Mouse (Mus musculus) forebrain, embryonic 12.5 days (tissue): ENCODE results near the gene Tenm2. TPM values are rescaled to one million over a fixed set of nuclear protein-coding genes. Genes with fewer than 3 reads are reported as not detected.
A peak's percentile ranks its signal among the peaks of the same experiment; 100 is the strongest.

Experiments
- ATAC-seq: fragments of 200-750 bp; cut with Nextera tagmentation; 2 replicates; pipeline ENCODE4 v1.8.0; 2017; ENCODE audit warnings: moderate TSS enrichment; ENCODE audit not compliant: low FRiP score
- H3K27ac ChIP-seq: fragments of 300-500 bp; sonication (generic); 2 replicates; pipeline ENCODE4 v1.5.1; 2016; ENCODE audit warnings: mild to moderate bottlenecking
- H3K27me3 ChIP-seq: fragments of 300-500 bp; sonication (generic); 2 replicates; pipeline ENCODE4 v1.6.1; 2016; ENCODE audit warnings: mild to moderate bottlenecking
- H3K36me3 ChIP-seq: fragments of 300-500 bp; sonication (generic); replicated peaks from 2 replicates; pipeline ENCODE4 v1.6.1; 2016; ENCODE audit warnings: mild to moderate bottlenecking
- H3K4me1 ChIP-seq: fragments of 300-500 bp; sonication (generic); 2 replicates; pipeline ENCODE4 v1.6.1; 2016
- H3K4me2 ChIP-seq: fragments of 300-500 bp; sonication (generic); 2 replicates; pipeline ENCODE4 v1.6.1; 2016; ENCODE audit warnings: mild to moderate bottlenecking, moderate library complexity
- H3K4me3 ChIP-seq: fragments of 300-500 bp; sonication (generic); replicated peaks from 2 replicates; pipeline ENCODE4 v1.5.1; 2016; ENCODE audit warnings: mild to moderate bottlenecking
- H3K9ac ChIP-seq: fragments of 300-500 bp; sonication (generic); 2 replicates; pipeline ENCODE4 v1.6.1; 2016; ENCODE audit warnings: mild to moderate bottlenecking
- H3K9me3 ChIP-seq: fragments of 300-500 bp; sonication (generic); 2 replicates; pipeline ENCODE4 v1.6.1; 2016
- WGBS: fragments of 180-500 bp; shearing (Covaris S2); methylation state at CpG from one replicate; pipeline ENCODE4 v1.1.7; 2016; 5-methylcytosine and 5-hydroxymethylcytosine counted together
- polyA plus RNA-seq: library from polyadenylated mRNA; unstranded; fragments of >200 nt; fragmentation: Nextera tagmentation; extraction: Ambion mirVana; gene quantifications from 2 replicates; pipeline ENCODE4 v1.2.1, GENCODE M21; 2016

The Tenm2 gene
- polyA plus RNA-seq, 1 experiment from 2014 or later = 10.9 TPM

DNA sequence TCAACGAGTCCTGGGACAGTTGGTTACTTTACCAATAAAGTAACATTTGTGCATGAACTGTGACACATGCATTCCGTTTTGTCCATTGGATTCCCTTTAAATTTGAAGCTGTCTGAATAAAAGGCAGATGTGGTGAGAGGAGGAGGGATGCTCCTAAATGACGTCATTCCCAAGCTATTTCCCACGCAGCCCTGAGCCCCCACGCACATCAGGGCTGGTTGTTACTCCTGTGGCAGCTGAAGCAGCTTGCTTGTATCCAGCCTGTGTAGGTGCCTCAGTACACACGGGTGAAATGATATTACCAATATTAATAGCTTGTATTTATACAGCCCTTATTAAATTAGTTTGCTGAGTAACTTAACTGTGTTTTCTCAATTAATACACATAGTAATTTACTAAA lies 884.0 kb downstream of the Tenm2 start:
- no peaks in the 10 kb centered on the region for H3K9me3 ChIP-seq
- no peaks in the 10 kb centered on the region for H3K27me3 ChIP-seq
- no peak overlapping the region for H3K27ac ChIP-seq
- no peak overlapping the region for H3K4me2 ChIP-seq
- peaks cover 7% of the 10 kb centered on the region for H3K4me1 ChIP-seq
- WGBS = 60% methylated on average over 6 of the region's 6 CpGs
- no peak overlapping the region for H3K4me3 ChIP-seq
- no peak overlapping the region for H3K9ac ChIP-seq
- ATAC-seq = no peak
- no peaks in the 10 kb centered on the region for H3K36me3 ChIP-seq

DNA sequence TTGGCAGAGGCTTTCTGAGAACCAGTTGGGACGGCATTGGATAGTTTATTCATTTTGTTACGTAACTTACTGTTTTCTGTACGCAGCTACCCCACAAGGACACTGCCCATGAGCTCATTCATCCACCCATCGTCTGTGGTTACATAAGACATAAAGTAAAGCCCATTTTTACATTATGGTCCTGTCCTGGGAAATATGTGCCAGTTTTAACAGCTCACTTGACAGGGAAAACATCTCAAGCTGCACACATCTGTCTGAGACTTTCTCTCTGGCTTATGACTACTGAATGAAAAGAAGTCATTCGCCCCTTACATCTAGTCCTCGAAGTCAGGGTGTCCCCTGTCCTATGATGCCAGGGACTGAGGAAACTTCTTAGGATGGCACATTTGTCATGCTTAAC lies 884.4 kb downstream of the Tenm2 start:
- Histone ChIP-seq H3K27me3 (no peaks in the 10 kb centered on the region), H3K9ac (no peak overlapping the region), H3K36me3 (no peaks in the 10 kb centered on the region), H3K9me3 (no peaks in the 10 kb centered on the region), H3K4me2 (no peak overlapping the region), H3K27ac (no peak overlapping the region), H3K4me1 (peaks cover 7% of the 10 kb centered on the region), H3K4me3 (no peak overlapping the region)
- WGBS = 87% methylated on average over 6 of the region's 6 CpGs
- ATAC-seq = no peak

- no peaks in the 10 kb centered on the region for H3K27me3 ChIP-seq
- H3K27ac ChIP-seq = no peak overlapping the region
- peaks cover 7% of the 10 kb centered on the region for H3K4me1 ChIP-seq
- H3K4me3 ChIP-seq = no peak overlapping the region
- no peak overlapping the region for H3K4me2 ChIP-seq
- peak; percentile 30; the same call in 1 of the 2 replicates for ATAC-seq
- no peak overlapping the region for H3K9ac ChIP-seq
- H3K9me3 ChIP-seq = no peaks in the 10 kb centered on the region
- 53% methylated on average over 1 of the region's 1 CpGs for WGBS
- H3K36me3 ChIP-seq = no peaks in the 10 kb centered on the region
These were observed 885.5 kb downstream of the Tenm2 start for GRCm38 (mm10) chr11:36350264-36350663.

- no peak overlapping the region for H3K4me3 ChIP-seq
- H3K9me3 ChIP-seq = no peaks in the 10 kb centered on the region
- H3K4me2 ChIP-seq = peak overlapping the region; percentile 2; the same call in 1 of the 2 replicates
- H3K27me3 ChIP-seq = no peaks in the 10 kb centered on the region
- peak; percentile 72; the same call in 1 of the 2 replicates for ATAC-seq
- H3K27ac ChIP-seq = peak overlapping the region; percentile 50; the same call in 1 of the 2 replicates
- H3K4me1 ChIP-seq = peaks cover 7% of the 10 kb centered on the region
- no peak overlapping the region for H3K9ac ChIP-seq
- 11% methylated on average over 2 of the region's 2 CpGs for WGBS
- no peaks in the 10 kb centered on the region for H3K36me3 ChIP-seq
These were observed 885.9 kb downstream of the Tenm2 start for GRCm38 (mm10) chr11:36349856-36350255.

DNA sequence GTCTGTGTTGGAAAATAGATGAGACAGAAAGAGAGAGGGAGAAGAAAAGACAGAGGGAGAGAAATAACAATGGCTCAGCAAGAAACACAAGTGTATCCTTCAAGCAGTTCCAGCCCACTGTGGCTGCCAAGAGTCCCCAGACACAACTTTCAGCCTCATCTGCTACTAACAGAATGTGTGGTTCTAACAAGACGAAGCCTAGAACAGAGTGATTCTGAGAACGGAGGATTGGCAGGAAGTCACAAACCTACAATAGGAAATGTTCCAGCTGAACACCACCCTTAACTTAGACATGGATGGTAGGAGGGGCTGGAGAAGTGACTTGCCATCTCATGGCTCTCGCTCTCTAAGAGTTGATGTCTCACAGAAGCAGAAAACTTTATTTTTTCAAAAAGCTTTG lies 894.0 kb downstream of the Tenm2 start:
- 93% methylated on average over 3 of the region's 3 CpGs for WGBS
- Histone ChIP-seq H3K9ac (no peak overlapping the region), H3K36me3 (no peaks in the 10 kb centered on the region), H3K4me2 (no peak overlapping the region), H3K9me3 (no peaks in the 10 kb centered on the region), H3K4me1 (no peaks in the 10 kb centered on the region), H3K27me3 (no peaks in the 10 kb centered on the region), H3K4me3 (no peak overlapping the region), H3K27ac (no peak overlapping the region)
- no peak for ATAC-seq

DNA sequence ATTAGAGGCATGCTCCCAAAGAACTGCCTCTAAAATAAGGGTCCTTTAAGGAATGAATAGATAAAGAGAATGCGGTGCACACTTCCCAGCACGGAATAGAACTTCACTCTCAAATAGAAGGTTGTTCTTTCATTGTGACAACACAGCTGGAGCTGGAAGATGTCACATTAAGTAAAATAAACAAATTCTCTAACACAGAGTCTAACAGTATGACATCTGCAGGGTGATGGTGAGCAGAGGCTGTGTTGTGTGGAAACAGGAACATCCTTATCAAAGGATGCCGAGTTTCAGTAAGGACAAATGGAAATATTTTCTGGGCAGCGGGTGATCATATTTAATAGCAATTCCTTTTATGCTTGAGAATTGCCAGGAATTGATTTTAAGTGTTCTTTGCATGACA lies 897.3 kb downstream of the Tenm2 start:
- no peak for ATAC-seq
- Histone ChIP-seq H3K4me2 (no peak overlapping the region), H3K36me3 (no peaks in the 10 kb centered on the region), H3K27me3 (no peaks in the 10 kb centered on the region), H3K9ac (no peak overlapping the region), H3K27ac (no peak overlapping the region), H3K4me3 (no peak overlapping the region), H3K4me1 (peaks cover 17% of the 10 kb centered on the region), H3K9me3 (no peaks in the 10 kb centered on the region)
- 83% methylated on average over 4 of the region's 4 CpGs for WGBS

DNA sequence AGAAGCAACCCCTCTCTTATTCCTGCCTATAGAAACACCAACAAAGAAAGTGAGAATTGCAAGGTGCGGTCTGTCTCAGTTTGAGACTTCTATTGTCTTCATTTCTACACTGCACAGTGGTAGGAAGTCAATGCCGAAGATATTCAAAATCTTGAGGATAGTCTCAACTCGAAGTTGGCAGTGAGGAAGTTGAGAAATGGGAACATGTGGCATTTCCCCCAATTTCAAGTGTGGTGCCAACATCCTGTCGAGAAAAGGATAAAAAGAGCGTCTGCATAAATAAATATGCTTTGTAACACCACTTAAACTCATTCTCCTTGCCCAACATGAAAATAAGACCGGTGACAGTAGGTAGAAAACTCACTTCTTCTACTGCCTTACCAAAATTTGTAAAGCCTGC lies 898.7 kb downstream of the Tenm2 start:
- H3K4me1 ChIP-seq = peaks cover 21% of the 10 kb centered on the region
- no peak overlapping the region for H3K4me3 ChIP-seq
- no peak overlapping the region for H3K9ac ChIP-seq
- no peak for ATAC-seq
- no peak overlapping the region for H3K27ac ChIP-seq
- no peaks in the 10 kb centered on the region for H3K36me3 ChIP-seq
- H3K9me3 ChIP-seq = no peaks in the 10 kb centered on the region
- 92% methylated on average over 6 of the region's 6 CpGs for WGBS
- no peak overlapping the region for H3K4me2 ChIP-seq
- no peaks in the 10 kb centered on the region for H3K27me3 ChIP-seq

GRCm38 (mm10) chr11:36335147-36335546 lies 900.6 kb downstream of the Tenm2 start:
- Histone ChIP-seq H3K9ac (no peak overlapping the region), H3K27me3 (no peaks in the 10 kb centered on the region), H3K4me2 (no peak overlapping the region), H3K4me3 (no peak overlapping the region), H3K4me1 (peaks cover 35% of the 10 kb centered on the region), H3K9me3 (no peaks in the 10 kb centered on the region), H3K36me3 (no peaks in the 10 kb centered on the region), H3K27ac (no peak overlapping the region)
- WGBS = 24% methylated on average over 5 of the region's 5 CpGs
- no peak for ATAC-seq

DNA sequence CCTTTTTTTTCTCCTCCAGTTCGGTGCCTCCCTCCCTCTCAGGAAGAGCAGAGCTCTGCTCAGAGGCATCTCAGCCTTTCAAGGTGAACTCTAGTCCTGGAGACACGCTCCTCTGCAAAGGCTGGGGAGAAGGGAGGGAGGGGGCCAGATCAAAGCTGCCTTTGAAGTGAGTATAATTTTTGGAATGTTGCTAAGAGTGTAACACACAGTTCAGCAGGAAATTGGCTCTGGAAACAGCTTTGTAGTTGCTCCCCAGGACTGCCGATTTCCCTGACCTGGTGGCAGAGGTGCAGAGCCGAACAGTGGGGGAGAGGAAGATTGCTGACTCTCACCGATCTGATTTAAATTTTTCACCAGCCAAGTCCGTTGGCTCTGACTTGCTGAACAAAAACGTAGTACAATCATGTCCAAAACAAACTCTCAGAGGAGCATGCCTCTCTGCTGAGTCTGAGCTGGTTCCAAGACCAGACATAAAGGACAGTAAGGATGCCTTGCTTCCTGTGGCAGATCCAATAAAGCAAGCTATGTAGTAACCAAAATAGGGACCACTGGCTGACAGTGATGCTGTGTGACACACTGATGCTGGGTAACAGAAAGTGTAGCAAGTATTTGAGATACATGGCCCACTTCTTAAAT lies 901.5 kb downstream of the Tenm2 start:
- no peak overlapping the region for H3K4me2 ChIP-seq
- no peak for ATAC-seq
- H3K4me3 ChIP-seq = no peak overlapping the region
- peaks cover 35% of the 10 kb centered on the region for H3K4me1 ChIP-seq
- H3K9ac ChIP-seq = no peak overlapping the region
- no peaks in the 10 kb centered on the region for H3K36me3 ChIP-seq
- no peaks in the 10 kb centered on the region for H3K27me3 ChIP-seq
- H3K9me3 ChIP-seq = no peaks in the 10 kb centered on the region
- H3K27ac ChIP-seq = 0 out of 2 replicates have a peak overlapping the region, but pooled peaks have one; percentile 36
- 7% methylated on average over 7 of the region's 7 CpGs for WGBS

- Histone ChIP-seq H3K4me1 (peaks cover 35% of the 10 kb centered on the region), H3K9me3 (no peaks in the 10 kb centered on the region), H3K4me2 (no peak overlapping the region), H3K36me3 (no peaks in the 10 kb centered on the region), H3K27ac (no peak overlapping the region), H3K9ac (no peak overlapping the region), H3K27me3 (no peaks in the 10 kb centered on the region), H3K4me3 (no peak overlapping the region)
- peak; percentile 75 for ATAC-seq
- 66% methylated on average over 12 of the region's 12 CpGs for WGBS
These were observed 903.5 kb downstream of the Tenm2 start for GRCm38 (mm10) chr11:36332222-36332621.

GRCm38 (mm10) chr11:36331408-36332178 lies 904.2 kb downstream of the Tenm2 start:
- Histone ChIP-seq H3K27me3 (no peaks in the 10 kb centered on the region), H3K9ac (no peak overlapping the region), H3K9me3 (no peaks in the 10 kb centered on the region), H3K36me3 (no peaks in the 10 kb centered on the region), H3K4me1 (peaks cover 35% of the 10 kb centered on the region), H3K4me3 (no peak overlapping the region), H3K4me2 (no peak overlapping the region), H3K27ac (no peak overlapping the region)
- no peak for ATAC-seq
- WGBS = 62% methylated on average over 13 of the region's 13 CpGs

- WGBS = 87% methylated on average over 5 of the region's 5 CpGs
- Histone ChIP-seq H3K9me3 (no peaks in the 10 kb centered on the region), H3K4me2 (no peak overlapping the region), H3K4me1 (peaks cover 21% of the 10 kb centered on the region), H3K9ac (no peak overlapping the region), H3K36me3 (no peaks in the 10 kb centered on the region), H3K4me3 (no peak overlapping the region), H3K27ac (no peak overlapping the region), H3K27me3 (no peaks in the 10 kb centered on the region)
- ATAC-seq = no peak
These were observed 908.5 kb downstream of the Tenm2 start for GRCm38 (mm10) chr11:36327243-36327642.

DNA sequence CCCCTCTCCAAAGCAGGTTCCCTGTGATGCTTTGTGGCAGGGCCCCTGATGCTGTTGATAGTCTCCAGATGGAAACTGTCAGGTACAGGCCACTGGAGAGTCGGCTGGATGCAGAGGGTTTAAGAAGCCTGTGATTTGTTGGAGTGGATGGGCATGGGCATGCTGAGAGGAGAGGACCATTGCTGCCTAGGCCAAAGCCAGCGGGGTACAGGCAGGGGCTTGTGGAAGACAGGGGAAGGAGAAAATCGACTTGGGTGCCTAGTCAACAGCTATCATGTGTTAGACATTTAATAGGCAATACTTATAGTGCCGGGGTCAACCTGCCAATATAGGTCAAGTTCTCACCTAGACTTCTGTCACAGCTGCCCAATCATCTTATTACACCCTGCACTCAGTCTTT lies 926.4 kb downstream of the Tenm2 start:
- Histone ChIP-seq H3K36me3 (no peaks in the 10 kb centered on the region), H3K9me3 (no peaks in the 10 kb centered on the region), H3K27me3 (no peaks in the 10 kb centered on the region), H3K4me1 (no peaks in the 10 kb centered on the region), H3K9ac (no peak overlapping the region), H3K4me3 (no peak overlapping the region), H3K27ac (no peak overlapping the region), H3K4me2 (no peak overlapping the region)
- no peak for ATAC-seq
- 84% methylated on average over 4 of the region's 4 CpGs for WGBS
